Mouse (Mus musculus) embryo, embryonic 11 days (tissue): Measurements from ENCODE around the gene Tlx1.

Experiments used
- DNase-seq: peaks from one replicate; pipeline ENCODE4 v3.0.0-alpha.2; 2015

Gene Tlx1

GRCm38 (mm10) chr19:45158896-45159295 is 8.4 kb downstream of the Tlx1 start:
- peak; percentile 34 for DNase-seq

DNA sequence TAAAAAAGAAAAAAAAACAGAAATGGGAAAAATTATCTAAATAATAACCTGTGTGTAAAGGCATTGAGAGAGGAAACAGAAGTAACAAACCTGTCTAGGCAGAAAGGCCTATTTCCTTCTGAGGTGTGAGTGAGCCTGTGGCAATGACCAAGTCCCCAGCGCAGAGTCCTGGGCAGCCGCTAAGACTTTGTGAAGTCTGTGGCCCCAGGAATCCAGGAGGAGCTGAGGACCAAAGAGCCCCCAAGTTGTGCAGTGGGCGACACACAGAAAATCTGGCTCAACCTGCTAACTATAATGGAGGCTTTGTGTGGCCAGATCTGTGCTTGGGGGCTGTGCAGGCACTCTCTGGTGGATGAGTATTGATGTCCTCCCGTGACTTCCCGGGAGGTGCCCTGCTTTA is 9.0 kb downstream of the Tlx1 start:
- DNase-seq = peak; percentile 20

DNA sequence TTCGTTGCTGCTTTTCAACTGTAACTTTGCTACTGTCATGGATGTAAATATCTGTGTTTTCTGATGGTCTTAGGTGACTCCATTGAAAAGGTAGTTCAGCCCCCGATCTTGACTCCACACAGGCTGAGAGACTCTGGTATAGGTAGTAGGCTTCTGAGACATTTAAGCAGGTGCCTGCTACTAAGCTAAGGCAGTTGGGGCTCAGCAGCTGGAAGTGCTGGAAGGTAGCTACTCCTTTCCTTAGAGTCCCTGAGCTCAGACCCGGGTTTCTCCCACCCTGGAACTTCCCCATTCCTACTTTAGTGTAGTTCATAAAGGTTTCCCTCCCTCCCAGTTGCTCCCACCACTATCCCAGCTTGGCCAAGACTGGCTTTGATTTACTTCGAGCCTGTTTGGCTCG is 9.5 kb downstream of the Tlx1 start:
- no peak for DNase-seq

DNA sequence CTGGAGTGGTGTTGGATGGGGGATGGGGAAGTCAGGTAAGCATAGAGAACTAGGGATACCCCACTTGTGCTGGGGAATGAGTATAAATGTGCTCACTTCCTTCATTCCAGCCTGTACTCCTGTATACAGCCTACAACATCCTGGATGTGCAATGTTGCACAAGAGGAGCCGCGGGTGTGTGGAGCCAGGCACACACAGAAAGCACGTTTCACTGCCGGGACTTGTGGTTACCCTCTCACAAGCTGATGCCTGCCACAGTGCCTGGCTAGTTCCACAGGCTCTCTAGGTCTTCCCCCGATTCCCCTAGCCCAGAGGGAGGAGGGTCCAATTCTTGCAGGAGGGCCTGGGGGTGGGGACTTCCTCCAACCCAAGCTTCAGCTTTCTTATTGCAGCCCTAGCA is 10.0 kb downstream of the Tlx1 start:
- no peak for DNase-seq

- DNase-seq = peak; percentile 81
Observed at GRCm38 (mm10) chr19:45161093-45161492, 10.6 kb downstream of the Tlx1 start.

DNA sequence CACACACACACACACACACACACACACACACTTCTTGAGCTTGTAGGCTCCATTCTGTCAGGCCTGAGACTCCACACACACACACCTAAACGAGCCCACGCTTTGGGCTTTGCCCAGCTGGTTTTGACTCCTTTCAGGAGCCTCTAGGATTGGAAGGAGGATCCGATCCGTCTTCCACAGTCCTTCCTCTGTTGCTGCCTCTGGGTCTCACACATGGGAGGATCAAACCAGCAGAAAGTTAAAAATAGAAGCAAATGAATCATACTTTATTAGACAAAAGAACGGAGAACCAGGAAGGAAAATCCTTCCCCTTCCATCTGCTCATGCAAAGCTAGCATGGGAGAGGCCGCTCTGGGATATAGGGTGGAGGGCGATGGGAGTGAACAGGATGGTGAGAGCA is 11.7 kb downstream of the Tlx1 start:
- DNase-seq = no peak

DNA sequence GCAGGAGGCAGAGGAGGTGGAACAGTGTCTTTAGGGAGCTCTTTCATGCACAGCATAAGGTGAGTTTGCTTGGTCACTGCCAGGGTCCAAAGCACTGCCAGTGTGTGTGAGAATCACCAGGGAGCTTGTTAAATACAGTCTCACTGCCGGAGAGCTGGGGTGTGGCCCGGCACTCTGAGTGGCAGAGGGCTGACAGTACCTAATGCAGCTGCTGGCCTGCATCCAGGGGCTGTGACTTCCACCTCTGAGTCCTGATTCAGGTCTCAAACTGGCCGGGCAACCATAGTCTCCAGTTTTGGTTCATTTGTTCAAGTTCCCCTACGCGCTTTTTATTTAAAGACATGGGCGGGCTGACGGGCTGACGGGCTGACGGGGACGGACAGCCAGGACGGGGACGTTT is 12.4 kb downstream of the Tlx1 start:
- DNase-seq = no peak

GRCm38 (mm10) chr19:45170451-45170850 is 20.0 kb downstream of the Tlx1 start:
- DNase-seq = no peak

DNA sequence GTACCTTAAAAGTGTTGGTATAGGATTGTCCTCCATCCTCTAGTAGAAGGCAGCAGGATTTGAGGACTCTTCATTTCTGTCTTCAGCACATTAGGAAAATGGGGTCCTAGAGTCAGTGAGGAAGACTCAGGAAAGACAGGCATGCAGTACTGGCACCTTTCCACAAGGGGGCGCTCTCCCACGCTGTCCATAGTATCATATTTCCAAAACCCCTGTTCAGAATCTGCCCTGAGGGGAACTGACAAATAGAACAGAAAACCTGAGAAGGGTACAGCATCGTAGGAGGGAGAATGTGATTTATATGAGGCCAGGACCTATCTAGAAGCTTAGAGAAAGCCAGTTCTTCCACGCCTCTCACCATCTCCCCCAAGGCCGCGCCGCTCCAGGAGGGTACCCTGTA is 24.3 kb downstream of the Tlx1 start:
- peak; percentile 47 for DNase-seq

- no peak for DNase-seq
Observed at GRCm38 (mm10) chr19:45176269-45176668, 25.8 kb downstream of the Tlx1 start.

- DNase-seq = peak; percentile 82
Observed at GRCm38 (mm10) chr19:45177004-45177737, 26.7 kb downstream of the Tlx1 start.

DNA sequence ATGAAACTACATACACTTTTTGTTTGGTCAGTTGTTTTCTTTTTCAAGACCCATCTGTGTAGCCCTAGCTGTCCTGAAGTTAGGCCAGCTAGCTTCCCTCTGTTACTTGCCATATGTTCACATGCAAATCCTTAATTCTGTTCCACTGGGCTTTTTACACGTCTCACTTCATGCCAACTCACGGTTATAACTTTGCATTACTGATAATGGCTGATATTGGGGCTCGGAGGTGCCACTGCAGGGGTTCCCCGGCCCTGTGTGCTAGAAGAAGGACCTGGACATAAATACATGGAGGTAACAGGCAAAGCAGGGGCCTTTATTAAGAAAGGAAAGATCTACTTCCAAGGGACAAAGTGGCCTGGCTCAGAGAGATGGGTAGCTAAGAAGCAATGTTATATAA is 29.0 kb downstream of the Tlx1 start:
- DNase-seq = no peak

DNA sequence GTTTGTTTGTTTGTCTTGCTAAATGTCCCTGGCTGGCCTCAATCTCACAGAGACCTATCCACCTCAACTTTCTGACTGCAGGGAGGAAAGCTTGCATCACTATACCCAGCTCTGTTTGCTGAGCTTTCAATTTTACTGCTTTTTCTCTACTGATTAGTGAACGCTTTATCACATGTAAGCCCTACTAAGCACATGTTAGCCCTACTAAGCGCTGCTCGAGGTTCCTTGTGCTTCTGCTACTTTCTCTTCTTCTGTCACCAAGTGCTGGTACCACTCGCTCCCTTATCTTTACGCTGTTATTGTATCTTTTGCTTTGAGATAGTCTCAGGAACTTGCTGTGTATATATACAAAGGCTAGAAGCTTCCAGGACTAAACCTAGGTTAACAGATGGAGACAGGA is 30.0 kb downstream of the Tlx1 start:
- no peak for DNase-seq

GRCm38 (mm10) chr19:45194651-45195050 is 44.2 kb downstream of the Tlx1 start:
- DNase-seq = no peak

DNA sequence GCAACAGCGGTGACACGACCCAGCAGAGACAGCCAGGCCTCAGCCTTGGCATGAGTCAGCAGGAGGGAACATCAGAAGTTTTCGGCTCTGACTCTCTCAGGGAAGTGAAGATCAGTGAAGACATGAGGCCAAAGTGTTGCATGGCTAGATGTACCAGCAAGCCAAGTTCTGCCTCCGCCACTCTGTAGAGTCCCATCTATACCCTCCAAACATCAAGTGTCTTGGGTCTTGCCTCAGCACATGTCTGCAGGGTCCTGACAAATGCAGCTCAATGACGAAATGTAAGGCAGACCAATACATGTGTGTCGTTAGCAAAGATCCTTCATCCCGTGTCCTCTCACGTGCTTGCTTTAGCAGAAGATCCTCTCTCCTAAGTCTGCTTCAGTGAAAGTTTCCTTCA is 46.5 kb downstream of the Tlx1 start:
- no peak for DNase-seq

DNA sequence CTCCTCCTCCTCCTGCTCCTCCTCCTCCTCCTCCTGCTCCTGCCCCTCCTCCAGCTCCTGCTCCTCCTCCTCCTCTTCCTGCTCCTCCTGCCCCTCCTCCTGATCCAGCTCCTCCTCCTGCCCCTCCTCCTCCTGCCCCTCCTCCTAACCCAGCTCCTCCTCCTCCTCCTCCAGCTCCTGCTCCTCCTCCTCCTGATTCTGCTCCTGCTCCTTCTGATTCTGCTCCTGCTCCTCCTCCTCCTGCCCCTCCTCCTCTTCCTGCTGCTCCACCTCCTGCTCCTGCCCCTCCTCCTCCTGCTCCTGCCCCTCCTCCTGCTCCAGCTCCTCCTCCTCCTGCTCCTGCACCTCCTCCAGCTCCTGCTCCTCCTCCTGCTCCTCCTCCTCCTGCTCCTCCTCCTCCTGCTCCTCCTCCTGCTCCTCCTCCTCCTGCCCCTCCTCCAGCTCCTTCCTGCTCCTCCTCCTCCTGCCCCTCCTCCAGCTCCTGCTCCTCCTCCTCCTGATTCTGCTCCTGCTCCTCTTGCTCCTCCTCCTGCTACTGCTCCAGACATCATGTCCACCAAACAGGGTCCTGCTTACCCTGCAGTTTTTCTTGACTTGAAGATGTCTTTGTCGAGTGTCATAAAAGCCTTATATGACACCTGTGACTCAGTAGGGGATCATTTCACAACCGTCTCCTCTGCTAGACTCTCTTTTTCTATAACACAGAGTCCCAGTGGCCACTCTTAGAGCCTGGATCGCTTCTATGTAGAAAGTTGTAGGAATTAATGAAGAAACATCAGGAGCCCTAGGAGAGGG is 55.0 kb downstream of the Tlx1 start:
- DNase-seq = no peak
